Mouse (Mus musculus) heart, adult 9 months (tissue): ENCODE results near the gene Hck.

ENCODE experiments used
- DNase-seq, 2 experiments: peaks; one replicate each; pipeline ENCODE4 v3.0.0; 2022; ENCODE audit warnings: low spot score in 2 of 2

Hck gene

GRCm38 (mm10) chr2:153151026-153151425, 42.8 kb downstream of the Hck start:
- DNase-seq = no peak

- no peak for DNase-seq
Measured at GRCm38 (mm10) chr2:153151926-153152665, 43.8 kb downstream of the Hck start.

- DNase-seq = no peak
Measured at GRCm38 (mm10) chr2:153153033-153153450, 44.8 kb downstream of the Hck start.

- no peak for DNase-seq
Measured at GRCm38 (mm10) chr2:153157270-153157669, 49.0 kb downstream of the Hck start.

- DNase-seq = no peak
Measured at GRCm38 (mm10) chr2:153160133-153160532, 51.9 kb downstream of the Hck start.

GRCm38 (mm10) chr2:153160844-153161683, 52.8 kb downstream of the Hck start, which contains the start of gene Tm9sf4:
Gene Tm9sf4, plus strand, starts transcription at chr2:153161303.
- DNase-seq = peak; percentile 88 to 93

GRCm38 (mm10) chr2:153161684-153162080, 53.4 kb downstream of the Hck start:
- no peak for DNase-seq

- DNase-seq = no peak
Measured at GRCm38 (mm10) chr2:153167136-153167535, 58.9 kb downstream of the Hck start.

GRCm38 (mm10) chr2:153168134-153168820, 60.0 kb downstream of the Hck start:
- no peak for DNase-seq

- DNase-seq = no peak
Measured at GRCm38 (mm10) chr2:153170490-153171224, 62.4 kb downstream of the Hck start.

GRCm38 (mm10) chr2:153171966-153172365, 63.7 kb downstream of the Hck start:
- no peak for DNase-seq

- peak in 1 of 2 experiments; percentile 13 for DNase-seq
Measured at GRCm38 (mm10) chr2:153175995-153176570, 67.8 kb downstream of the Hck start.

GRCm38 (mm10) chr2:153177188-153177587, 68.9 kb downstream of the Hck start:
- no peak for DNase-seq

- DNase-seq = no peak
Measured at GRCm38 (mm10) chr2:153179126-153179860, 71.0 kb downstream of the Hck start.

- DNase-seq = no peak
Measured at GRCm38 (mm10) chr2:153179961-153180360, 71.7 kb downstream of the Hck start.

GRCm38 (mm10) chr2:153186176-153186591, 77.9 kb downstream of the Hck start:
- no peak for DNase-seq

GRCm38 (mm10) chr2:153187848-153188247, 79.6 kb downstream of the Hck start:
- no peak for DNase-seq

GRCm38 (mm10) chr2:153191242-153191641, 83.0 kb downstream of the Hck start:
- no peak for DNase-seq

GRCm38 (mm10) chr2:153194255-153194654, 86.0 kb downstream of the Hck start:
- DNase-seq = no peak

- DNase-seq = peak in 1 of 2 experiments; percentile 26
Measured at GRCm38 (mm10) chr2:153198485-153198884, 90.2 kb downstream of the Hck start.
